Mouse (Mus musculus) B cell, adult 2 months (primary cell): ENCODE results near the gene Mettl1.
"Not testable (repeated sequence)": the region's sequence is repeated elsewhere in the genome, so short reads cannot be mapped to it uniquely, and the experiment has no call there.

Source experiments
- DNase-seq, 2 experiments: peaks; one replicate each; pipeline ENCODE4 v3.0.0; 2022

The Mettl1 gene

DNA sequence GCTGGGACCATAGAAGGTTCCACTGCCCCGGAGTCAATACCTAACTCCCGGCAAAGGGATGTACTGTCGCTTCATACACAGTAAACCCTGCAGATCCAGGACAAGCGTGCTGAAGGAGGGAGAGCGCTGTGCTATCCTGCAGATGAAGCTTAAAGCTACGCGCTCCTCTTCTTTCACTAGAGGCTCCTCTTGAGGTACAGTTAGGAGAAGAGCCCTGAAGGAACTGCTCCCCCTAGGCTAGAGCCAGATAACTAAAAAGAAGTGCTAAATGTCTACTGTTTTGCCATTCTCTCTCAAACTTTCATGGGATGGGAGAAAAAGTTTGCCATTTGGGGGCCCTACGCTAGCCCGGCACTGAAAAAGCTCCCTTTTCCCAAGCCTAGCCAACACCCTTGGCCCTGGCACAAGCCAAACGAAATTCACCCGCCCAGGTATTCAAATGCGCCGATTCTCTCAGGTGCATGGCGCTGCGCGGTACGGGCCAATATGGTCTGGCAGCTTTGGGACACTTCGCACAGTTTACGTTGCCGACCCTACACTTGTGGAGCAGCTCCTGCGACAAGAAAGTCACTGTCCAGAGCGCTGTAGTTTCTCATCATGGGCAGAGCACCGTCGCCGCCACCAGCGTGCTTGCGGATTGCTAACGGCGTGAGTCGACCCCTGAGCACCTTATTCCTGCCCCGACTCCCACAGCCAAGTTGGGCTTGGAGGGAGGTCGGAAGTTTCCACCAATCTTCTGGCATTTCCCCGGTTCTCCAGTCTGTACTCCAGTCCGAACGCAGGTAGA, 7.6 kb downstream of the Mettl1 start:
- no peak for DNase-seq

DNA sequence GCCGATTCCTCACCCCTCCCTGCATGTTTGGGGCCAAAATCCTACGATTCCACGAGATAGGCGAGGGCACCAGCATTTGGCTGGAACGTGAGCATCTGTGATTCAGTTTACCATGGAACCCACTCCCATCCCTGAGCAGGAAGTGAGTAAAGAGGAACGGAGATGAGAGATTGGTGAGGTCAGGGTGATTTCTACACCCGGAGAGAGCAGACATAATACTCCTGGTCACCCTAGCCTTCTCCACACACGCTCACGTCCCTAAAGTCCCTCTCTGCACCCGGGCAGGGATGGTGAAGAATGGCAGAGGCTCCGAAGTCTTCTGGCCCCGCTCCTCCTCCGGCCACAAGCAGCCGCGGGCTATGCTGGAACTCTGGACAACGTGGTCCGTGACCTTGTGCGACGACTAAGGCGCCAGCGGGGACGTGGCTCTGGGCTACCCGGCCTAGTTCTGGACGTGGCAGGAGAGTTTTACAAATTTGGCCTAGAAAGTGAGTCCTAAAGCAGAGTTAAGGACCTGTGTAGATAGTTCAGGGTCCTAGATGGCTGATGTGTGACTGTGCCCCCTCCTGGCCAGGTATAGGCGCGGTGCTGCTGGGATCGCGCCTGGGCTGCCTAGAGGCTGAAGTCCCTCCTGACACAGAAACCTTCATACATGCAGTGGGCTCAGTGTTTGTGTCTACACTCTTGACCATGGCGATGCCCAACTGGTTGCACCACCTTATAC, 8.3 kb downstream of the Mettl1 start:
- DNase-seq = peak in 1 of 2 experiments; percentile 31

DNA sequence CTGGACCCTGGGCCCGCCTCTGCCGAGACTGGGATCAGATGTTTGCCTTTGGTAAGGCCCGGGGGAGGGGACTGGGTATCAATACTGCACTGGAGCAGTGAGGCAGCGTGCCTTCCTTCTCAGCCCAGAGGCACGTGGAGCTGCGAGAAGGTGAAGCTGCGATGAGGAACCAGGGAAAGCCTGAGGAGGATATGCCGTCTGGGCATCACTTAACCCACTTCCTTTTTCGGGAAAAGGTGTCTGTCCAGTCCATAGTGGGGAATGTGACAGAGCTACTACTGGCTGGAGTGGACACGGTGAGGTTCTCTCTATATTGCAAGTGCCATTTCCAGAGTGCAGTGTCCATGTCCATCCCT, 8.9 kb downstream of the Mettl1 start:
- DNase-seq = no peak

DNA sequence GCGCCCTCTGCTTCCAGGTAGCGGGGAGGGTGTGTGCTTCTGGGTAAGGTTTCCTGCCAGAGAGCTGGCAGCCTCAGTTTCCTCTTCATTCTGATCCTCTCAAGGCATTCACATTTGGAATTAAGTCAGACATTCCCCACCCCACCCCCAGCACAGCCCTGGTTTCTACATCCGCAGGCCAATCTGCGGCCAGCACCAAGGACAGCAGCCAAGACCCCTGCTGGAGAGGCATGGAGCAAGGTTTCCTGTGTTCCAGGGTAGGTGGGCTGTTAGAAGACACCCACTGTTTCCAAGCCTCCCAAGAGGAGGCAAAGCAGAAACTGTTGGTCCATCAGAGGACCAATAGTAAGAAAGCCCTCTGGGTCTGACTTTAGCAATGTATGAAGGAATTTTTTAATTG, 13.4 kb downstream of the Mettl1 start:
- no peak for DNase-seq

DNA sequence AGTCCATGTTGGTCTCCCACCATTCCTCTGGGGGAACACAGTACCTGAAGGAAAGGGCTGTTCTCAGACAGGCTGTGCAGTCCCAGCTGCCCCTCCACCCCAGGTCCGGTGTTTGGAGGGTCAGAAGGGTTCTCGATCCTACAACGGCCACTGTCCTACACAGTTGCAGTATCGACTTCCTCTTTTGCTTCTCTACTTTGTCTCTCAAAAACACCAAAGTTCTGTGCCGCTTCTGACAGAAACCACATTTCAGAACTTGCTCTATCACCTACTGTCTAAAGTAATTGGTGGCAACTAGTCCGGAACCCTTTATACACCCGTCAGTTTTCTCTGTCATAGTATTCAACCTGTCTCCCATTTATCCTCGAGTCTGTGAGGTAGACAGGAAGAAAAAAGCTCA, 14.2 kb downstream of the Mettl1 start:
- DNase-seq = peak in 1 of 2 experiments; percentile 33

DNA sequence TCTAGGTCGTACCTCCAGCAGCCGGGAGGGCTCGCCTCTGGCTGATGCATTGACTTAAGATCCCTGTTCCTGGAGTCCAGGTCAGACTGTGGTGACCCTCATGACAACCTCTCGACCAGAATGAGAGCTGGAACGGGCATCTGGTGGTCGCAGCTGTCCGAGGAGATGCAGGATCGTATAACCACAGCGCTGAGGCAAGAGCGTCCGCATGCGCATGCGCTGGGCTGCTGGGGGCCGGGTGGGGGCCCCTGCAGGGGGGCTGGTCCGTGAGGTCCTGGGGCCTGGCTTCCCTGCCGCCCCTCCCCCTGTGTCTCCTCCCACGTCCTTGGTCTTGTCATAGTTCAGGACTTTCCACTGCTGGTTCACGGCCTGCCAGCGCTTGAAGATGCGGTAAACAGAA, 15.3 kb downstream of the Mettl1 start:
- DNase-seq = no peak

DNA sequence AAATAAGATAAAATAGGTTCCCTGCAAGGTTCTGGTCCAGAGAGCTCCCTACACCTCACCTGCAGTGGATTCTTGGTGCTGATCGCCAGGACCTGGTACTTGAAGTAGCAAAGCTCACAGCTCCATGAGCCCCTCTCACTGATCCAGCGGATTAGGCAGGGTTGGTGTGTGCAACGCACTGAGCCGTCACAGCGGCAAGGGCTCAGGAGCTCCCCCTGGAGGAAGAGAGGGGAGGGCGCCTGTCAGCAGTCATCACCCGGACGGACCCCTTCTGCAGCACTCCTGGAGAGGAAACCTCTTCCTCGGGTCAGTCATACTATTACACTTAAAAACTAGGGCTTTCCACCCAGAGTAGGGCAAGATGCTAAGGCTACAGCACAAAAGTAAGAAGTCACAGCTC, 16.9 kb downstream of the Mettl1 start:
- DNase-seq = peak; percentile 89 to 91

DNA sequence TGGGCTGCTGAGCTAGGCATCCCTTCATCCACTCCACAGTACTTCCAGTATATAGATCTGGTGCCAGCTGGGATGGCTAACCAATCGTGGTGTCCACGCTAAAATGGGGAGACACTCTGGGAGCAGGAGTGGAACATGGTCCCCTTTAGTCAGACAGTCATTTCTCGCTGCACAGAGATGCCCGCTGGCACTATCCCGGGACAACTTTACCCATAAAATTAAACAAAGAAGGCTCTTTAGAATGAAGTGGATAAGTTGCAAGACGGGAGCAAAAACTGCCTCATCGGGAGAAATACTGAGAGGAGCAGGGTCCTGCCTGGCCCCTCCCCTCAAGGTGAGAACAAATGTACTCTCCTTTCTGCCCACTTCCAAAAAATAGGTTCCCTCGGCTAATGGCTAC, 17.5 kb downstream of the Mettl1 start:
- peak in 1 of 2 experiments; percentile 25 for DNase-seq

DNA sequence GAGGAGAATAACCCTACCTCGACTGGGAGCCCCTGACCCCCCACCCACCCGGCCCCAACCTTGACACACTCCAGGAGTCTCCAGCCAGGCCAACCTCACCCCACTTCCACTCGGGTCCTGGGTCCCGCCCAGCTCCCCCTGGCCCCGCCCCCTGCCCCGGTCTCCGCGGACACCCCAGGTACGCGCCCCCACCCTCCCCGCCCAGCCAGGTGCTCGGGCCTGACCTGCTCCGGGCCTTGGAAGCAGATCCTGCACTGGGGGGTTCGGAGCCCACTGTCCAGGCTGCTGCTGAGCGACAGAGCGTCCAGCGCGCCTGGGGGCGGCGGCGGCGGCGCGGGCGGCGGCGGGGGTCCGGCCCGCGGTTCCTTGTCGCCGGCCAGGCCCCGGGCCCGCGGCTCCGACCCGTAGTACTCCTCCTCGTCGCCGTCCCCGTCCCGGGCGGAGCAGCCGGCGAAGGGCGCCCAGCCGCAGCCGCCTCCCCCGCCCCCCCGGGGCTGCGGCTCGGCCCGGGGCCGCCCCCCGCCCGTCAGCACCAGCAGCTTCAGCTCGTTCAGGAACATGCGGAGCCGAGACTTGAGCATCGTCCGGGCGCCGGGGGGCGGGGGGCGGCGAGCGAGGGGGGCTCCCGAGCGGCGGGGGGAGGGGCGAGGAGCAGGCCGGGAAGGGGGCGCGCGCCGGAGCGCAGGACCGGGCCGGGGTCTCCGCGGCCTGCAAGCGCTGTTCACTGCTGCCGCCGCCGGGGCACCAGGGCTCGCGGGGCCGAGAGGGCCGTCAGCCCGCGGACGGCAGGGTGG, 18.2 kb downstream of the Mettl1 start:
- peak in 1 of 2 experiments; percentile 20 for DNase-seq

DNA sequence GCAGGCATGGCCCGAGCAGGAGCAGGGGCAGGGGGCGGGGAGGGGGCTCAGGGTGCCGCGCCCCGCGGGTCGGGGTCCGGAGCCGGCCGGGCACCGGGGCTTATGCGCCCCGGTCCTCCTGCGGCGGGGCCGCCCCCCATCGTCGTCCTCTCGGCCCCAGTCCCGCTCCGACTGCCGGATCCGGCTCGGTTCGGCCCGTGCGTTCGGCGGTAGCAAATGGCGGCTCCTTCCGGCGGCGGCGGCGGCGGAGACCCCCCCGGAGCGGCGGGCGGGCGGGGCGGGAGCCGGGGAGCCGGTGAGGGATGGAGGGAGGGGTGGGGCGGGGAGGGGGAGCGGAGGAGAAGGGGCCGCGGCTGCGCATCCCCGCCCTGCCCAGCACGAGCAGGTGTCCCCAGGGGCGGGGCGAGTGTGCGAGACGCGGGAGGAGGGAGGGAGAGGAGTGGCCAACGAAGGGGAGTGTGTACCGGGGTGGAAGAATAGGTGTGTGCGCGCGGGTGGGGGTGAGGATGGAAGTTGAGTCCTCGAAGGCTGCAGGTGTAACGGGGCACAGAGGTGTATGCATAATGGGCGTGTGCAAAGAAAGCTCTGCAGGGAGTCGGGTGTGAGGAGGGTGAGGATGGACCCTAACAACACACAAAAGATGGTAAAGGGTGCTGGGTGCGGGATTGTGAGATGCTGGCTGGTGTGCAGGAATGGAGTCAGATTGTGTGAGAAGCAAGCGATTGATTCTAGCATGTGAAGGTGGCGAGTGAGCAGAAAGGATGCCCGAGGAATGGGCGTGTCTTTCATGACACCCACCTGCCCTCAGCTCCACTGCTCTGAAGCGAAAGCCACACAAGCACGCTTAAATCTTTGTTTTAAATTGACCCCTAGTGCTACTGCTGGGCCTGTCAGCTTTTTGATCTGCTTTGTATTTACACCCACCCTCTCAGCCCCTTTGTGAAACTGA, 19.0 kb downstream of the Mettl1 start, which contains the start of gene March9:
TSS of gene March9 (minus strand) at position 217 of the 949 bp plus-strand sequence.
- peak; percentile 69 to 74 for DNase-seq

DNA sequence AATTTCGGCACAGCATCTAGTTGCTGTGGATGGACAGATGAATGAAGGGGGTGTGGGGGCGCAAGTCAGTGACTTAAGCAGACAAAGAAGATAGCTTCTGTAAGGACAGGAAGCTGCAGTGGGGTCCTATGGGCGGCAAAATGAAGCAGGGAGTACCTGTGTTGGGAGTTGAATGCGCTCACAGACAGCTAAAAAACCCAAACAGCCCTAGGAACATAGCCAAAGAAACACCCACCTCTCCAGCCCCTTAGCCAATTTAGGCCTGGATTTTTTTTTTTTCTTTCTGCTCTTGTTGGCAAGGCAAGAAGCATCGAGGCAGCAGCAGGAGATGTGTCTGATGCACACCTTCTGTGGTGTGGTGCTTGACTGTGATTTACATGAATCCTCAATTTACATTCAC, 19.9 kb downstream of the Mettl1 start:
- DNase-seq = no peak

DNA sequence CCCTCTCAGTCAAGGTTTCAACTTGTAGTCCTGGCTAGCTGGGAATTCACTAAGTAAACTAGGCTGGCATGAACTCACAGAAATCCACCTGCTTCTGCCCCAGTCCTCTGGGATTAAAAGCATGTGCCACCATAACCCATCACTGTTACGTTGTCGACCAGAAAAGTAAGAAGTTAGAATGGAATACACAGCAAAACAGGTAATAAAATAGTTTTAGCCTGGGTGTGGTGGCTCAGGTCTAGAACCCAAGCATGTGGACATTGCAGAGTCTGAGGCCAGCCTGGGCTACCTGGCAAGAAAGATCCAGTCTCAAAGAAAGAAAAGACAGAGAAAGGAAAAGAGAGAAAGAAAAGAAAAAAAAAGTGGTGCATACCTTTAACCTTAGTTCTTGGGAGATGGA, 20.3 kb downstream of the Mettl1 start:
- no peak for DNase-seq

DNA sequence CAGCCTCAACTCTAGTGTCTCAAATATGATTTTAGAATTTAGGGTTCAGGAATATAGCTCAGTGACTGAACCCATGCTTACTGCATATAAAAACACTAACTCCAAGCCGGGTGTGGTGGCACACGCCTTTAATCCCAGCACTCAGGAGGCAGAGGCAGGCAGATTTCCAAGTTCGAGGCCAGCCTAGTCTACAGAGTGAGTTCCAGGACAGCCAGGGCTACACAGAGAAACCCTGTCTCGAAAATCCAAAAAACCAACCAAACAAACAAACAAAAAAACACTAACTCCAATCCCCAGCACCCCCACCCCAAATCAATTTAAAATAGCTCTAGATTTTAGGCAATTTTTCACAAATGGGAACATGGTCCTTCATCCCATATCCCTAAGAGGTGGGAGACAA, 20.9 kb downstream of the Mettl1 start:
- not testable (repeated sequence) for DNase-seq

DNA sequence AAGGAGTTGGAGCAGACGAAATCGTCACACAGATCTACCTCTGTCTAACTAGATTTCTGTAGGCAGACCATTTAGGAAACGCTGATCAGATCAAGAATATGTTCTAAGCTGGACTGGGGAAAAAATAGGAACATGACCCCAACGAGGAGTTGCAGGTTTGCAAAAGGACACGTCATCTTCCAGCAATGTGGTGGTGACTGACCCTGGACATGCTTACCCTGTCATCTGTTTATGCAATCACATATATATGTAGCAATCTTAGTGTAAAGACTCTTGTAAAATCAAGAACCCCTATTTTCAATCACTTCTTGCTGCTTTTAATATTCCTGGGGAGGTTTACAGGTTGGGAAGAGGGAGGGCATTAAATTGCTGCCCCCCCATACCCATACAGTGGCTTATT, 21.3 kb downstream of the Mettl1 start:
- no peak for DNase-seq

DNA sequence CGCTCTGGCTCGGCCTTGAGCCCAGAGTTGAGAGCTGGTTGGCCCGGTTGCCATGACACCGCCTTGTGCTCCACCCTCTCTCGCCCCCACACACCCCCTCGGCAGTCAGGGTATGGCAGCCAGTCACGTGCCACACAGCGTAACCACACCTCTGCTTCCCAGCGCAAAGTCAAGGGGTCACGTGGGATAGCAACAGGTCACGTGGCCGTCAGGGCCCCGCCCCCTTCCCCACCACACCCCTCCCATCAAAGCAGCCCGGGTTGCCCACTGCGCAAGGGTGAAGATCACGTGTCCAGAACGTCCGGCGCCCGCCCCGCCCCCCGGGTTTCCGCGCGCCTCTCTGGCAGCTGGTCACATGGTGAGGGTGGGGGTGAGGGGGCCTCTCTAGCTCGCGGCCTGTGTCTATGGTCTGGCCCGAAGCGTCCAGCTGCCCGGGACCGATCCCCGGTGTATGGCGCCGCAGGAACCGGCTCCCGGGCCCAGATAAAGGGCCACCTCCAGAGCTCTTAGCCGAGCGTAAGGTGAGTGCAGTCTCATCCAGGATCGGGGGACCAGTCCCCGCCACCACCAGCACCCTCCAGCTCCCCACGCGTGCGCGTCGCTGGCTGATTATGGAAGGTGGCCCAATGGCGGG, 22.1 kb downstream of the Mettl1 start, which contains the start of gene Cdk4:
TSS of gene Cdk4 (plus strand) at position 296 of the 634 bp plus-strand sequence.
- DNase-seq = peak; percentile 96 to 98

DNA sequence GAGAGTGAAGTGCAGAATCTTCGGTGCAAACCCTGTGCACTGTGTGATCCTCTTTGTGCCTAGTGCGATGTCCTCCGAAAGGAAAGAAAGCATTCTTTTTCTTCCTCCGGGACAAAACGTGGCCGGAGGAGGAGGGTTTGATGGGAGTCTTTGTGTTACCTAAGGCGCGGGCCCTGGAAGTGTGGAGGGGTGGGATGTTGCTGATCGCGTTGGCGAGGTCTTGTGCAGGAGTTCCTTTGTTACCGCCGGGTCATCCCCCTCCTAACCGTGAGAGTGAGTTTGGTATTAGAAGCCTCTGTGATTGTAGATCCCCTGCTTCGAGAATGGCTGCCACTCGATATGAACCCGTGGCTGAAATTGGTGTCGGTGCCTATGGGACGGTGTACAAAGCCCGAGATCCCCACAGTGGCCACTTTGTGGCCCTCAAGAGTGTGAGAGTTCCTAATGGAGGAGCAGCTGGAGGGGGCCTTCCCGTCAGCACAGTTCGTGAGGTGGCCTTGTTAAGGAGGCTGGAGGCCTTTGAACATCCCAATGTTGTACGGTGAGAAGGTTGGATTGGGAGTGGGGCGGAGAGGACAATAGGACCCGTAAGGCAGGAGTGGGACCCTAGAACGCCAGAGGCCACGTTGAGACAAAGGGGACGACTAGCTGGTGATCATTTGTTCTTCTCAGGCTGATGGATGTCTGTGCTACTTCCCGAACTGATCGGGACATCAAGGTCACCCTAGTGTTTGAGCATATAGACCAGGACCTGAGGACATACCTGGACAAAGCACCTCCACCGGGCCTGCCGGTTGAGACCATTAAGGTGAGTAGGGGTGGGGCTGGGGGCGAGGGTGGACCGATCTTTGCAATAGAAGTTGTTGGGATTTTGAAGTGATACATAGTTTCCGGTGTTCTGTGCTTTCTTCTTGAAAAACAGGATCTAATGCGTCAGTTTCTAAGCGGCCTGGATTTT, 23.0 kb downstream of the Mettl1 start:
- no peak for DNase-seq

DNA sequence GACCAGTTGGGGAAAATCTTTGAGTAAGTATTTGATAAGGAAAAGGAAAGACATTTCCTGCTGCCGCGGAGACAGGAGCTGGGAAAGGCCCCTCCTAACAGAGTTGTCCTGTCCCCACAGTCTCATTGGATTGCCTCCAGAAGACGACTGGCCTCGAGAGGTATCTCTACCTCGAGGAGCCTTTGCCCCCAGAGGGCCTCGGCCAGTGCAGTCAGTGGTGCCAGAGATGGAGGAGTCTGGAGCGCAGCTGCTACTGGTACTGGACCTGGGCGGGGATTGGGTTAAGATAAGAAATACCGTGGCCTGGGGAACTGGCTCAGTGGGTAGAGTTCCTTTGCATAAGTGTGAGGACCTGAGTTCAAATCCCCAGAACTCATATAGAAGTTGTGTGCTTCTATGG, 24.8 kb downstream of the Mettl1 start:
- no peak for DNase-seq

DNA sequence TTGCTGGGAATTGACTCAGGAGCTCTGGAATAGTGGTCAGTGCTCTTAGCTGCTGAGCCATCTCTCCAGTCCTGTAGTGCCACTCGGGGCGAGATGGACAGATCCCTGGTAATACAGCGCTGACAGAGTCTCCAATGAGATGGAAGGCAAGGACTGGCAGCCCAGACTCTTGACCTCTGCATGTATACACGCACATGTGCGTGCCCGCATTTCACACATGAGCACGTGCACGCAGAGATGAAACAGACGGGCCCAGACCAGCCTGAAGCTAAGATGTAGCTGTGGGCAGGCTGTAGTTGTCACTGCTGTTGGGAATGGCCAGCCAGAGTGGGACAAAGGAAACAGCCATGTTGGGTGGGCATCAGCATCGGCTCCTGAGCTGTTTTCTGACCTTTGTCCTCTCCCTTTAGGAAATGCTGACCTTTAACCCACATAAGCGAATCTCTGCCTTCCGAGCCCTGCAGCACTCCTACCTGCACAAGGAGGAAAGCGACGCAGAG, 25.4 kb downstream of the Mettl1 start:
- no peak for DNase-seq

DNA sequence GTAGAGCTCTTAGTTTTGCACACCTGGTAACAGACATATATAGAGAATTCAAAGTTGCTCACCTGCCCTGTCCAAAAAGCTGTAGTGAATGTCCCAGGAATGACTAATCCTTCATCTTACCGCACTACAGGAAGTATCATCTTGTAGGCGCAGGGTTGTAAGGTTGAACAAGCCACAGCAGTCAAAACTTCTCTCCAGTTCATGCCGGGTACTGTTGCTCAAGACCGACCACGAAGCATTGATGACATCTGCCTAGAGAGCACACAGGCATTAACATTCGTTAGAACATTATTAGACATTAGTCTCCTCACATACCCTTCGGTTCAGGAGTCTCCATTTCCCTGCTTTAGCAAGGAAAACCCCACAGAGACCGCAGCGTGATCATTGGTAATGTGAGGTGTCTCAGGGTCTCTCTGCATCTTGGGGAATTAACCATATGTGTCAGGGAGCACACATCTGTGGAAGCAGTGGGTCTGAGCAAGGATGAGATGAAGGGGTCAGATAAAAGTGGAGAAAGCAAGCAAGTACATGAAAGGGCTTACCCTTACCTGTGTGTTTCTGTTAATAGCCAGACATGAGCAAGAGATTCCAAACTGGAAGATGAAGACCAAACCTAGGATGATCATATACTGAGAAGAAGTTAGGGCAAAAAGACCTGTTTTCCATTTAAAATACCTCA, 27.3 kb downstream of the Mettl1 start:
- DNase-seq = no peak
